Mouse (Mus musculus) testis, postnatal 10 days (tissue): ENCODE data around the gene Fars2.
"Not testable (repeated sequence)": the region's sequence is repeated elsewhere in the genome, so short reads cannot be mapped to it uniquely, and the experiment has no call there.

ENCODE experiments used
- DNase-seq: peaks from one replicate; pipeline ENCODE4 v3.0.0; 2021; ENCODE audit warnings: low spot score

Fars2 gene

GRCm38 (mm10) chr13:36460473-36460872 is 343.3 kb downstream of the Fars2 start:
- no peak for DNase-seq

- no peak for DNase-seq
These were observed 346.5 kb downstream of the Fars2 start for GRCm38 (mm10) chr13:36463669-36464068.

- not testable (repeated sequence) for DNase-seq
These were observed 348.9 kb downstream of the Fars2 start for GRCm38 (mm10) chr13:36466076-36466475.

- no peak for DNase-seq
These were observed 349.3 kb downstream of the Fars2 start for GRCm38 (mm10) chr13:36466515-36466921.

- no peak for DNase-seq
These were observed 350.6 kb downstream of the Fars2 start for GRCm38 (mm10) chr13:36467849-36468248.

- DNase-seq, result no peak
These were observed 351.8 kb downstream of the Fars2 start for GRCm38 (mm10) chr13:36468963-36469362.

- no peak for DNase-seq
These were observed 352.4 kb downstream of the Fars2 start for GRCm38 (mm10) chr13:36469412-36470125.

- no peak for DNase-seq
These were observed 360.4 kb downstream of the Fars2 start for GRCm38 (mm10) chr13:36477648-36478047.

- DNase-seq, result no peak
These were observed 361.0 kb downstream of the Fars2 start for GRCm38 (mm10) chr13:36478243-36478642.

- no peak for DNase-seq
These were observed 362.9 kb downstream of the Fars2 start for GRCm38 (mm10) chr13:36480101-36480500.

GRCm38 (mm10) chr13:36484391-36484790 is 367.2 kb downstream of the Fars2 start:
- DNase-seq, result no peak

GRCm38 (mm10) chr13:36486756-36487155 is 369.5 kb downstream of the Fars2 start:
- no peak for DNase-seq

- DNase-seq, result no peak
These were observed 372.2 kb downstream of the Fars2 start for GRCm38 (mm10) chr13:36489365-36489764.

GRCm38 (mm10) chr13:36490612-36491011 is 373.4 kb downstream of the Fars2 start:
- DNase-seq, result no peak

- DNase-seq, result no peak
These were observed 375.2 kb downstream of the Fars2 start for GRCm38 (mm10) chr13:36492397-36492796.

- DNase-seq, result no peak
These were observed 376.1 kb downstream of the Fars2 start for GRCm38 (mm10) chr13:36493294-36493693.

- DNase-seq, result no peak
These were observed 376.6 kb downstream of the Fars2 start for GRCm38 (mm10) chr13:36493762-36494161.

GRCm38 (mm10) chr13:36495980-36496379 is 378.8 kb downstream of the Fars2 start:
- DNase-seq, result no peak

- no peak for DNase-seq
These were observed 380.1 kb downstream of the Fars2 start for GRCm38 (mm10) chr13:36497346-36497745.

GRCm38 (mm10) chr13:36500370-36500905 is 383.2 kb downstream of the Fars2 start:
- DNase-seq, result no peak

GRCm38 (mm10) chr13:36503551-36503950 is 386.3 kb downstream of the Fars2 start:
- no peak for DNase-seq

GRCm38 (mm10) chr13:36503991-36504390 is 386.8 kb downstream of the Fars2 start:
- no peak for DNase-seq

- DNase-seq, result no peak
These were observed 388.5 kb downstream of the Fars2 start for GRCm38 (mm10) chr13:36505730-36506129.

- no peak for DNase-seq
These were observed 389.1 kb downstream of the Fars2 start for GRCm38 (mm10) chr13:36506315-36506714.
